Mouse (Mus musculus) cerebellum, postnatal 14 days (tissue): ENCODE results near the gene Itga1.

Source experiments
- DNase-seq, 2 experiments: peaks; one replicate each; pipeline ENCODE4 v3.0.0; 2021; ENCODE audit warnings: mixed read lengths in 2 of 2

Itga1 gene

GRCm38 (mm10) chr13:115098227-115098626 is 3.5 kb downstream of the Itga1 start:
- no peak for DNase-seq

- no peak for DNase-seq
These were observed 4.8 kb downstream of the Itga1 start for GRCm38 (mm10) chr13:115096965-115097364.

- peak in 1 of 2 experiments; percentile 5 for DNase-seq
These were observed 5.5 kb downstream of the Itga1 start for GRCm38 (mm10) chr13:115096216-115096615.

- DNase-seq, result no peak
These were observed 6.4 kb downstream of the Itga1 start for GRCm38 (mm10) chr13:115095392-115095791.

- DNase-seq, result no peak
These were observed 10.3 kb downstream of the Itga1 start for GRCm38 (mm10) chr13:115091511-115091910.

GRCm38 (mm10) chr13:115090977-115091445 is 10.8 kb downstream of the Itga1 start:
- DNase-seq, result no peak

GRCm38 (mm10) chr13:115090069-115090976 is 11.4 kb downstream of the Itga1 start, which contains the start of gene Pelo:
Pelo (minus strand) TSS chr13:115090186.
- peak; percentile 94 to 96 for DNase-seq

GRCm38 (mm10) chr13:115089395-115090025 is 12.3 kb downstream of the Itga1 start:
- peak; percentile 45 to 52 for DNase-seq

- DNase-seq, result no peak
These were observed 12.8 kb downstream of the Itga1 start for GRCm38 (mm10) chr13:115089020-115089394.

GRCm38 (mm10) chr13:115085974-115086373 is 15.8 kb downstream of the Itga1 start:
- DNase-seq, result no peak

- DNase-seq, result no peak
These were observed 19.4 kb downstream of the Itga1 start for GRCm38 (mm10) chr13:115082339-115082738.

GRCm38 (mm10) chr13:115079996-115080585 is 21.7 kb downstream of the Itga1 start:
- DNase-seq, result no peak

- DNase-seq, result no peak
These were observed 22.6 kb downstream of the Itga1 start for GRCm38 (mm10) chr13:115078997-115079685.

GRCm38 (mm10) chr13:115077346-115078134 is 24.2 kb downstream of the Itga1 start:
- no peak for DNase-seq

GRCm38 (mm10) chr13:115072386-115072785 is 29.4 kb downstream of the Itga1 start:
- no peak for DNase-seq

GRCm38 (mm10) chr13:115071431-115071830 is 30.3 kb downstream of the Itga1 start:
- no peak for DNase-seq

GRCm38 (mm10) chr13:115067968-115068330 is 33.8 kb downstream of the Itga1 start:
- DNase-seq, result no peak

- no peak for DNase-seq
These were observed 34.3 kb downstream of the Itga1 start for GRCm38 (mm10) chr13:115067324-115067967.

GRCm38 (mm10) chr13:115057555-115057954 is 44.2 kb downstream of the Itga1 start:
- no peak for DNase-seq

- no peak for DNase-seq
These were observed 47.0 kb downstream of the Itga1 start for GRCm38 (mm10) chr13:115054783-115055182.

GRCm38 (mm10) chr13:115052568-115052967 is 49.2 kb downstream of the Itga1 start:
- no peak for DNase-seq
